Mouse (Mus musculus): ENCODE results near the gene Bik. TPM values are rescaled to one million over a fixed set of nuclear protein-coding genes. Genes with fewer than 3 reads are reported as not detected.
A peak's percentile ranks its signal among the peaks of the same experiment; 100 is the strongest.

The Bik gene
- total RNA-seq, 2 experiments from 2014 or later = 2.0 to 3.3 TPM

DNA sequence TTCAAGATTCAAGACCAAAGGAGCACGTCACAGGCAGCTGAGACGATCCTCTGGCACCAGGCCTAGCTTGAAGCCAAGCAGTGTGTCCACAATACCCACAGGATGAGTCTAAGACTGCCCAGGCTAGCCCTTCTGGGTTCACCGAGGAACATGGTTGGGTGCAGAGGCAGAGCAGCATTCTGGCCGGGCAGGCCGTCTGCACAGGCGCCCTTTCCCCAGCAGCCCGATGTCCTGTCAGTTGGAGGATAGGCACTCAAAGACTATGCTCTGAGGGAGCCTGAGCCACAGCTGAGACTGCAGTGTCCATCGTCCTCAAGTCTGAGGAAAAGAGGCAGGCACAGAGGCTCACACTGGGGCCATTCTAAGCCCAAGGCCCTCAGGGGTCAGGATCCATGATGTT is 20.5 kb downstream of the Bik start:
- no peak for DNase-seq

DNA sequence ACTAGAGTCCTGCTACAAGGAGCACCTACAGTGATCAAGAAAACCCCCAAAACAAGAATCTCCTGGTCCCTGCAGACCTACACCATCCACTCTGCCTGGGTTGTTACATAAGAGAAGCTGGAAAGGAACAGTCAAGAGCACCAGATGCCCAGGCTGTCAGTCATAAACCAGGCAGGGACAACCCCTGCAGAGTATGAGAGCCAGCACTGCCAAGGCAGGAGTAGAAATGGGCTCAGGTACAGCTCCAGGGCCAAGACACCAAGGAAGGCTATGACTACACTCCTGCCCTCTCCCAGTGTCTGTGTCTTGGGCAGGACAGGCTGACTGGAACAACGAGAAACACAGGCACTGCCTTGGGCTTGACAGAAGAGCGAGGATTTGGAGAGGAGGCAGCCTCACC is 23.5 kb downstream of the Bik start:
- DNase-seq = no peak

DNA sequence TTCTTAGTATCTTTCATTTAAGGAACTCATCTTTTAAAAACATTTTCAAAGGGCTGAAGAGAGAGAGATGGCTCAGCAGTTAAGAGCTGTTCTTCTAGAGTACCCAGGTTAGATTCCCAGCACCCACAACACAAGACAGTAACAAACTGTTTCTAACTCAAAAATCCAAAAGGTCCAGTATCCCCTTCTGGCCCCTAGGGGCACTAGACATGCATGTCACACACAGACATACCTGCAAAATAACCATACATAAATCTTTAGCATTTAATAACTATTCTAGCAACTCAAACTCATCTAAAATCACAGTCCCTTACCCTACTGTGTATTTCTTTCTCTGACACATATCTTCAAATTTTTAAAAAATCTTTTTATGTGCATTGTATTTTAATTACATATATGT is 27.2 kb downstream of the Bik start:
- DNase-seq = no peak

DNA sequence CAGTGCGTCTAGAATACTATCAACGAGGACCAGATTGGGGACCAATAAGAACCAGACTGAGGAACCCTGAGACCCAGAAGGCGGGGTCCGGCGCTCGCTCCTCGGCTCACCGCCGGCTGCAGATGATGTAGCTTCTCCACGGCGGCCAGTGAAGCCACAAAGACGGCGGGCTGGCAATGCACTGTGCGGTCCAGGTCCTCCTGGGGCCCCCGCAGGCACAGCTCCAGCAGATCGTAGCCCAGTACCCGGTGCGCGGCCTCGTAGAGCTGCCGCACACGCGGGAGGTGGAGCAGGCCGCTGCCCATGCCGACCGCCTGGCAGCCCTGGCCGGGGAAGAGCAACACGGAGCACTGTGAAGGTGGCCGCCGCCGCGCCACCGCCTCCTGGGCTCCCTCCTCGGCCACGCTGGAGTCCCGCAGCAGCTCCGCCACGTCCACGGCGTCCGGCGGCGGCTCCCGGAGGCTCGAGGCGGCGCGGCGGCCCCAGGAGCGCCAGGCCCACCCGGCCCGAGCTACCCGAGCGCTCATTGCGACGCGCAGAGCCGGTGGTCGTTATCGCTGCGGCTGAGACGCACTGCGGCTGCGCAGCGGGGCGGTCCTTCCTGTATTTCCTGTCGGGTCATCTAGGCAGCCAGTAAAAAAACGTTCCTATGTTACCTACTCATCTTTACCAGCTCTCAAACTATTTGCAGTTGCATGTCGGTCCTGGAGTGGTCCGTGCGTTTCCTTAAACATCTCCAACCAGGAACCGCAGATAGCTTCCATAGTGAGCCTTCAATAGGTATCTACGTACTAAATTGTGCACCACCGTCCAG is 28.7 kb downstream of the Bik start:
- peak; percentile 82 for DNase-seq

DNA sequence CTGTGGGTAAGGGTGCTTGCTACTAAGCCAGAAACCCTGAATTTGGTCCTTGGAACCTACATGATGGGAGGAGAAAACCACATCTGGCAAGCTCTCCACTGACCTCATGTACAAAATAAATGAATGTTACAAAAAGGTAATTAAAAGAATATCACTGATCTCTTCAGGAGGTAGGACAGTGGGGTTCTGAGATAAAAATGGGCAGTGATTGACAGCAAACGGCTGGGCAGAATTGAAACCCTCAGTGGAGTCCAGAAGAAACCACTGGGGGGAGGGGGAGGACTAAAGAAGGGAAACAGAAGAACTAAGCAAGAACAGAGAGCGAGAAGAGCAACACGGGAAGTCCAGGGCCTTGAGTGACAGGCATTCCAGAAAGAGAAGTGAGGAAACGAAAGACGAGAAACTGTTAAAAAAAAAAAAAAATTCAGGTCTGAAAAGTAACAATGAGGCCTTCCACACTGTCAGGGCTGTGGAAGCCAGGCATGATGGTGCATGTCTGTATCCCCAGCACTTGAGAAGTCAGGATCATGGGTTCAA is 34.3 kb downstream of the Bik start:
- no peak for DNase-seq

DNA sequence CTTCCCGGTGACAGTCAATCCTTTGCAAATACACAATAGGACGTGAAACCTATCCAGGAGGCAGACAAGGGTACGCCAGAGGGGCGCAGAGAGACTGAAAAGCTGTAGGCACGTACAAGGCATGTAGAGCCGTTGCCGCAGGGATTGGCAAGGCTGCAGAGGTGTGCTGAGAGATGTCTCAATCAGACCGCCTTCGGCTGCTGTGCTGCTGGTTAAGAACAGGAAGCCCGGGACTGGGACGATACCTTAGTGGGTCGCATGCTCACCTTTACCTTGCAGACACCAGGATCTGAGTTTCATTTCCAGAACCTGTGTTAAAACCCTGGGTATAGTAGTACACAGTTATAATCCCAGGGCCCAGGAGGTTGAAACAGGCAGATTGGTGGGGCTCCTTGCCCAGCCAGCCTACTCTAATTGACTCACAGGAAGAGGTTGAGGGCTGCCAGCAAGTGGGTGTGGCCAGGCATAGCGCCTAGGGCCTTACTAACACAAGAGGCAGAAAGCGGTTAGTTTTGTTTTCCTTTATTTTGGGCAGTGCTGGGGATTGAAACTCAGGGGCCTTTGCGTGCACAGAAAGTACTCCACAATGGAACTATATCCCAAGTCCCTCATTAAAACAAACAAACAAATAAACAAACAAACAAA is 36.1 kb downstream of the Bik start:
- DNase-seq = peak; percentile 83

DNA sequence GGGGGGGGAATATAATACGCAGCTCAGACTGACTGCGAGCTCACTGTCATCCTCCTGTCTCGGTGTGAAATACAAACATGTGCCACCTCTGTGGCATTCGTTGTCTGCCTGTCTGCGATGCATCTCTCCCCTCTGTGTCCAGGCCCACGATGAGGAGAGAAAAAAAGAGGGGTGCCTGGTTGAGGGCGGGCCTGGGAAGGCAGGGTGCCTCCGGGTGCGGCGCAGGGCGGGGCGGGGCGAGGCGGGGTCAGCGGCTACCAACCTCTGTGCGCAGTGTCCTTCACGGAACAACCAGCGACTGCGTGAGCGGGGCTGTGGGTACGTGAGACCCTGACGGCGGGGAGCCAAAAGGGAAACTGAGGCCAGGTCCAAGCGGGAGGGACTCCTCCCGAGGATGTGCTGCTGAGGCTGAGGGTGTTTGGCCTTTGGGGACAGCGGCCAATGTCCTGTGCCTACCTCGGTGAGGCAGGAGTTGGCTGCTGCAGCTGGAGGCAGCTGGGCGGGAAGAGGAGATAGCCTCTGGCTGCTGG is 36.7 kb downstream of the Bik start, which contains the start of the genes Tspo and Mcat:
Gene Tspo (plus strand): TSS at position 266 of the 530 bp plus-strand sequence.
Gene Mcat (minus strand): TSS at position 461 of the 530 bp plus-strand sequence.
- peak; percentile 62 for DNase-seq

DNA sequence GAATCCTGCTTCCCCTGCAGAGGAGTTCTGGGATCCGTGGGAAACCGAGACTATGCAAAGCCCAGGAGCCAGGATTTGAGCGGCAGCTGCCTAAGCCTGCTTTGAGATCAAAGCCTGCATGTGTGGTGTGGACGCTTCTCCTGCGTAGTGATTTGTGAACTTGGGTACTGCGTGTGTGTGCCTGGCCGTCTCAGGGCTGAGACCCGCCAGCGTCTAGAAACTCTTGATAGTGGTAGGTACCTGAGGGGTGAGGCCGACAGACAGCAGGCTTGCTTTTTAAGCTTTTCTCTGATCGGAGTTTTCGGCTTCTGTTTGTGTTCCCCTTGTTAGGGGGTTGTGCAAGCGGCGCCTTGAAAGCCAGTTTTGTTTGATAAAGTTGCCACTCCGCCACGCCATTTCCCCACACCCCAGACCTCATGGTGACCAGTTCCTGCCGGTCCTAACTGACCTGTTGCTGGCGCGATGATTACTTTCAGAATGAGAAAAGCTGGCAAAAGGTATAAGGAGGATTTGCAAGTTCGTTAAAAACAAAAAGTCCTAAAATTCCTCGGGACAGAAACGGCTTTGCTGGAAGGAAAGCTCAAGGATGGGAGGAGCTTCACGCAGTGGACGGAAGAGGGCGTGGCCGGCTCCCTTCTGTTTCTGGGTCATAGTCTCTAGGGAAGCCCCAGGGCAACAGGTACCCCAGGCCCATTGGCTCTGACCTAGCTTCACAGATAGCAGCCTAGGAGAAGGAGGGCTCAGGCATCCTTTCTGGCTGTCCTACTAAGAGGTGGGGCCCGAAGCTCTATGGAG is 37.4 kb downstream of the Bik start:
- peak; percentile 29 for DNase-seq

DNA sequence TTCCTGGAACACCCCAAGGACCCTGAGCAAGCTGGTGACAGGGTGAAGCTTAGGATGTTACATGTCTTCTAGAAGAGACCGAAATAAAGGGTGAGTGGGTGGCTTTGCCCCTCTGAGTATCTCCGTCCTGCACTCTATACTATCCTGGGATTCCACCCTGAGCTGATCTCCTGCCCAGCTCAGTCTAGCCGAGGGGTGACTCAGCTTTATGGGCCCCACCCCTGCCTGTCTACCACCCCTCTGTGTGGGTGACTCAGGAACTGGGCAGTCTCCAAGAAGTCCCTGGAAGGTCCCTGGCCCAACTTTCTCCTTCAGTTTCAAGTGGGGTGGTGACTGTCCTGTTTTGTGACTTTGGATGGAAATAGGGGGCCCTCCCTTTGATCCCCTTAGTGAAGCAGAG is 38.8 kb downstream of the Bik start:
- DNase-seq = no peak

DNA sequence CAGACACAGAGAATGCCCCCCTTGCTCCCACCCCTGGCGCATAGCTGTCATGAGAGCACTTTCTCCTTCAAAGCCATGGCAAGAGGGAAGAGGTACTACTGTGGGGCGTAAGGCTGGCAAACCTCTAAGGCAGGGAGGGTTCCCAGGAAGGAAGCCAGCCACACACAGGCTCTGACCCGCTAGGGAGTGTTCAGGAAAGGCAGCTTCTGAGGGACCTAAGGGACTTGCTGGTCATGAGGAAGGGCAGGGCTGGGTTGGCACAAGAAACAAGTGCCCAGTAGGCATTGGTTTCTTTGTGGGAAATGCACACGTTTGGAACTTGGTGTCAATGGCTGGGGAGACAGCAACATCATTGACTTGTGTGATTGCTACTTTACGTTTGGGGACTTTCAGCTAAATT is 39.3 kb downstream of the Bik start:
- DNase-seq = no peak

DNA sequence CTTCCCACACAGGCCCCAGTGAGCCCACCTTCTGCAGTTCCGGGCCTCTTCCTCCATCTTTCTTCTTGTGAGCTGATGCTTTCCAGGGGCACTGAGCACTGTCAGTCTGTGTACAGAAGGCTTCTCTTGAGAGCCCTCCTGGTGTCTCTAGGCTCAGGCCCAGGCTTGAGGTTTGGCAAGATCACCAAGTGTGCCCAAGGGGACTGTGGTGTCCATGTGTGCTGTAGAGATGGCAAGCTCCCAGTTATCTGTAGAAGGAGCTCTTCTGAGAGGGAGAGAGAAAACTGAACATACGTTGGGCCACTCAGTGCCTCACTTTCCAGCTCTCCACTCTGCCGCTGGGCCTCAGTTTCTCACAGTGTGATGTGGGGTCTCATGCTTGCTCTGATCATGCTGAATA is 41.1 kb downstream of the Bik start:
- DNase-seq = no peak

DNA sequence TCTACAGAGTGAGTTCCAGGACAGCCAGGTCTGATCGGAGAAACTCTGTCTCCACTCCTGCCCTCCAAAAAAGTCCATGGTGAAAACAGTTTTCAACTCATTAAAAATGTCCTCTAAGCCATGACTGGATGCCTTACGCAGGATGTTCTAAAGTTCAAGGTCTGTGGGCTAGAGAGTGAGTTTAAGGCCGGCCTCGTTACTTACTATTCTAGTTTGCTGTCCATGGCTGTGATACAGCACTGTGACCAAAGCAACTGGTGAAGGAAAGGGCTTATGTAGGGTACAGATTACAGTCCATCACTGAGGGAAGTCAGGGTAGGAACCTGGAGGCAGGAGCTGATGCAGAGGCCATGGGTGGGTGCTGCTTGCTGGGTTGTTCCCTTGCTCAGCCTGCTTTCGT is 41.9 kb downstream of the Bik start:
- DNase-seq = no peak

DNA sequence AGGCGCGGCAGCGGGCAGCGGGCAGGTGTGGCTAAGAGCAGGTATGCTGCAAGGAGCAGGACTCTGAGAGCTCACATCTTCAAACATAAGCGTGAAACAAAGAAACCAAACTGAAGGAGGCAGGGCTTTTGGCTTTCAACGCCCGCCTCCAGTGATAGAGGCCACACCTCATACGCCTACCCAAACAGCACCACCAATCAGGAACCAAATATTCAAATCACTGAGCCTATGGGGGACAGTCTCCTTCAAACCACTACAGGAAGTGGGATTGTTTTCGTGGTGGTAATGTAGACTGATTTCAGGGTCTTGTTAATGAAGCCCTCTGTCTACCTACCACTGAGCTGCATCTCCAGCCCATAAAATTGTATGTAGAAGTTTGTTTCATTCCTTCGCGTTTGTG is 43.0 kb downstream of the Bik start:
- DNase-seq = no peak

DNA sequence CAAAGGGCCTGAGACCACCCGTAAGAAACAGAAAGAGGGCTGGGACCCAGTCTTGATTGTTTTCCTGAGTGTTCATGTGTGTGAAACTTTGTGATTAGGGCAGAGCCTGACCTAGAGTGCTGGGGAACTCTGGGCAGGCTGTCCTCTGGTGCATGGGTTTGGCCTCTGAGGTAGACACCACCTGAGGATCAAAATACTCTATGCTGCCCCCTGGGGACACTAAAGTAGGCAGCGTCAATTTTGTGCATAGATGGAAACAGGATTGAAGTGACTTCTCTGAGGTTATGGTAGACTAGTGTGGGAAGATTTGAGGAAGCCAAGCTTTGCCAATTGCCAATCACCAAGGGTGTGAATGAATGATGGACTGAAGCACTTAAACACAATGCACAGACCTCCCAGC is 44.0 kb downstream of the Bik start:
- no peak for DNase-seq

DNA sequence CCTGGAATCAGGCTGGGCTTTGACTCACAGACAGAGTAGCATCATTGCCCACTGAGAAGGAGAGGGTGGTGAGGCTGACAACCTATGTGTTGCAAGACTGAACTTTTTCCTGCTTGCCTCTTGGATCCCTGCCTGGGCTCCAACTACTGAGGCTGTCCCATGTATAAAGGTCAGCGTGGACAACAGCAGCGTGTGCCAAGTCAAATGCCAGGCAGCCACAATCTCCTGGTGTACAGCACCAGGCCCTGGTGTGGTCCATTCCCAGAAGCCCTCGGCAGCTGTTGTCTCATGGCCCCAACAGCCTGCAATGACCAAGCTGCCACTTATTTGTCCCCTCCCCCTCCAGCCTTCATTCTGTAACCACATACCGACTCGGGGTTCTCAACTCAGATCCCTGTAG is 45.0 kb downstream of the Bik start:
- DNase-seq = no peak

DNA sequence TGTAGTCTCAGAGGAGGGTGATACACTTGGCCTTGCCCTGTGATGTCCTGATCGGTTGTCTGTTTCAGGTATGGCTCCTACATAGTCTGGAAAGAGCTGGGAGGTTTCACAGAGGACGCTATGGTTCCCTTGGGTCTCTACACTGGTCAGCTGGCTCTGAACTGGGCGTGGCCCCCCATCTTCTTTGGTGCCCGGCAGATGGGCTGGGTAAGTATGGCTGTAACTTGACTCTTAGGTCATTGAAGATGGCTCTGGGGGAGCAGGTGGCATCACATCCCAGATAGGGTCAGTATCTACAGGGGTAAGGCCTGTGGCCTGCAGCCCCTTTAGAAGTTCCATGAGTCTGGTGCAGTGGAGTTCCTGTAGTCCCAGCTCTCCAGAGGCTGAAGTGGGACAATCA is 45.5 kb downstream of the Bik start:
- no peak for DNase-seq

DNA sequence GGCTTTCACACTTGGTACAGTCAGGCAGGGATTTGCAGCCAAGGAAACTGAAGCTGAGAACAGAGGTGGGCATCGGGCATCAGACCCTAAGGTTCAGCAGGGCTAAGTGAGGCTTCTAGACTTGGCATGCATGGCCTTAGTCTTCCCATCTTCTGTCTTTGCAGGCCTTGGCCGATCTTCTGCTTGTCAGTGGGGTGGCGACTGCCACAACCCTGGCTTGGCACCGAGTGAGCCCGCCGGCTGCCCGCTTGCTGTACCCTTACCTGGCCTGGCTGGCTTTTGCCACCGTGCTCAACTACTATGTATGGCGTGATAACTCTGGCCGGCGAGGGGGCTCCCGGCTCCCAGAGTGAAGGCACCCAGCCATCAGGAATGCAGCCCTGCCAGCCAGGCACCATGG is 46.9 kb downstream of the Bik start:
- no peak for DNase-seq

DNA sequence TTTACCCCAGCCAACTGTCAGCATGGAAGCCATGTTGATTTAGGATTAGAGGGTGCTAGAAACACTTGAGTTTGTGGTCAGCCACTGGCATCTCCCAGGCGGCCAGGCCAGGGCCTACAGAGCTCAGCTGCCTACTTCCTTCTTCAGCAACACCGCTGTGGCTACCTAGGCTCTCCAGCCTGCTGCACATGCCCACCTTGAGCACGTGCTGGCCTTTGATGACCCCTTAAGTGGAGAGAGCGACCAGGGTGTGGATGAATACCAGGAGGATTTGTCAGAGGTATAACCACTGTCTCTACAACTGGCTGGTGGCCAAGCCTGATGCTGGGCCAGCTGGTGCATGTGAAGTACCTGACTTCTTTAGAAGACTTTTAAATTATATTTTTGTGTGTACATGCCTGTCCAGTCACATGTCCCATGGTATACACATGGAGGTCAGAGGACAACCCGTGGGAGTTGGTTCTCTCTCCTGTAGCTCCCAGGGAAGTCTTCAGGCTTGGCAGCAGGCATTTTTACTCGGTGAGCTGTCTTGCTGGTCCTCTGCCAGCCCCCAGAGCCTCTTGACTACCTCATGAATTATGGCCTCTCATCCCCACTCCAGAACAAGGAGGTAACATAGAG is 48.2 kb downstream of the Bik start:
- no peak for DNase-seq

DNA sequence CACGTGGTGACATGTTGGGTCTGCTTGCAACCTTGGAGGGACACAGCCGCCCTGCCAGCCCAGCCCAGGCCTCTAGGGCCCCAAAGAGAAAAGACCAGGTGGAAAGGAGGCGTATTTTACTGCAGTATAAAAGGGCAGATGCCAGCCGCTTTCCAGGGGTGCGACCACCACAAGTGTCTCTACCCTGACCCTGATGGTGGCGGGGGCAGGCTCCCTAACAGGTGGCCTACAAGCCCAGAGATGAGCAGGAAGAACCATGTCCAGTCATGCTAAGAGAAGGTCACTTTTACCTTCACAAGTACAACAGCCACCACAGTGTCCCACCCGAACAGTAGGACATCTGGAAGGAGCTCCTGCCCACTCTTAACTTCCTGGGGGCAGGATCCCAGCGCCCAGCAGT is 48.9 kb downstream of the Bik start:
- no peak for DNase-seq

DNA sequence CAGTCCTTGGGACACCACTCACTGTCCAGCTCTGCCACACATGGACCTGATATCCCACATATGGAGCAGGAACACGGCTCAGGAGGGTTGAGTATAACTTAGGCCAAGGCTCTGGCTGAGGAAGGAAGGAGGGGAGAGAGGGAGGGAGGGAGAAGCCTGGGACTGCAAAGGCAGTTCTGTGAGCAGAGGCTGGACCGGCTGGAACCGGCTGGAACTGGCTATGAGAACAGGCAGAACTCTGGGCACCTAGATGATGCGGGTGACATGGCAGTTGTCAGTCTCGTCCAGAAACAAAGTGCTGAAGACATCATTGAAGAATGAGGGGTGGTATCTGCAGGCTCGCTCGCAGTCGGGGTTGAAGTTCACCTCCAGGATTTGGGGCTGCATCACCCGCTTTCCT is 50.0 kb downstream of the Bik start:
- no peak for DNase-seq

DNA sequence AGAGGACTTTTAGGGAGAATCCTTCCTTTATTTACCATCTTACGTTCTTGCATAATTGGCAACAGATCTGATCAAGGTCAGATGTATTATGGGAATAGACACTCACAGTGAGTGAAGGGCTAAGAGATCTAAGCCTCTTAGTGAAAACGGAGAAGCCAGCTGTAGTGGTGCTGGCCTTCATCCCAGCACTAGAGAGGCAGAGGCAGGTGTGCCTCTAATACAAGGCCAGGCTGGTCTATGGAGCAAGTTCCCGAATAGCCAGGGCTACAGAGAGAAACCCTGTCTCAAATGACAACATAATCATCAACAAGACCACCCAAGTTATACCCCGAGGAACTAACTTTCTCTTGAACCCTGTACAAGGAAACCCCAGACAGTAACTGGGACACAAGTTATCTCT is 56.3 kb downstream of the Bik start:
- no peak for DNase-seq
